Mouse (Mus musculus): Measurements from ENCODE around the gene Rspry1. TPM values are rescaled to one million over a fixed set of nuclear protein-coding genes. Genes with fewer than 3 reads are reported as not detected.

Gene Rspry1
- polyA plus RNA-seq, 1 experiment: 0.41 TPM

- no peaks in the 10 kb centered on the region for H3K4me1 ChIP-seq (ENCODE audit: control insufficient read depth)
- H3K4me3 ChIP-seq (replicated peaks): no peak overlapping the region
- no peaks in the 10 kb centered on the region for H3K27me3 ChIP-seq (ENCODE audit: control insufficient read depth)
- no peaks in the 10 kb centered on the region for H3K9me3 ChIP-seq (ENCODE audit: control insufficient read depth, low read length)
- peaks cover 81% of the 10 kb centered on the region for H3K36me3 ChIP-seq (ENCODE audit: control insufficient read depth)
- no peak for TF ChIP-seq GATA1 (IDR thresholded peaks at IDR 0.05; ENCODE audit: low read length)
- no peak for TF ChIP-seq TAL1 (IDR thresholded peaks at IDR 0.05; ENCODE audit: low read length)
Observed at GRCm38 (mm10) chr8:94641183-94641582, 39.4 kb downstream of the Rspry1 start.

- H3K36me3 ChIP-seq (ENCODE audit: control insufficient read depth): peaks cover 82% of the 10 kb centered on the region
- no peaks in the 10 kb centered on the region for H3K27me3 ChIP-seq (ENCODE audit: control insufficient read depth)
- no peaks in the 10 kb centered on the region for H3K9me3 ChIP-seq (ENCODE audit: control insufficient read depth, low read length)
- TF ChIP-seq TAL1 (IDR thresholded peaks at IDR 0.05; ENCODE audit: low read length) (no peak), GATA1 (IDR thresholded peaks at IDR 0.05; ENCODE audit: low read length) (no peak)
- no peaks in the 10 kb centered on the region for H3K4me1 ChIP-seq (ENCODE audit: control insufficient read depth)
- no peak overlapping the region for H3K4me3 ChIP-seq (replicated peaks)
Observed at GRCm38 (mm10) chr8:94641938-94642337, 40.2 kb downstream of the Rspry1 start.

GRCm38 (mm10) chr8:94645202-94645601 is 43.5 kb downstream of the Rspry1 start:
- Histone ChIP-seq H3K27me3 (ENCODE audit: control insufficient read depth) (no peaks in the 10 kb centered on the region), H3K4me3 (replicated peaks) (no peak overlapping the region), H3K36me3 (ENCODE audit: control insufficient read depth) (peaks cover 74% of the 10 kb centered on the region), H3K4me1 (ENCODE audit: control insufficient read depth) (peaks cover 2% of the 10 kb centered on the region), H3K9me3 (ENCODE audit: control insufficient read depth, low read length) (no peaks in the 10 kb centered on the region)
- TF ChIP-seq TAL1 (IDR thresholded peaks at IDR 0.05; ENCODE audit: low read length) (no peak), GATA1 (IDR thresholded peaks at IDR 0.05; ENCODE audit: low read length) (no peak)

GRCm38 (mm10) chr8:94646165-94646564 is 44.4 kb downstream of the Rspry1 start:
- peaks cover 2% of the 10 kb centered on the region for H3K4me1 ChIP-seq (ENCODE audit: control insufficient read depth)
- peaks cover 70% of the 10 kb centered on the region for H3K36me3 ChIP-seq (ENCODE audit: control insufficient read depth)
- TF ChIP-seq GATA1 (IDR thresholded peaks at IDR 0.05; ENCODE audit: low read length) (no peak), TAL1 (IDR thresholded peaks at IDR 0.05; ENCODE audit: low read length) (no peak)

GRCm38 (mm10) chr8:94649496-94649895 is 47.8 kb downstream of the Rspry1 start:
- H3K27me3 ChIP-seq (ENCODE audit: control insufficient read depth): no peaks in the 10 kb centered on the region
- no peak overlapping the region for H3K4me3 ChIP-seq (replicated peaks)
- TF ChIP-seq GATA1 (IDR thresholded peaks at IDR 0.05; ENCODE audit: low read length) (no peak), TAL1 (IDR thresholded peaks at IDR 0.05; ENCODE audit: low read length) (no peak)
- H3K4me1 ChIP-seq (ENCODE audit: control insufficient read depth): peaks cover 2% of the 10 kb centered on the region
- peaks cover 77% of the 10 kb centered on the region for H3K36me3 ChIP-seq (ENCODE audit: control insufficient read depth)
- H3K9me3 ChIP-seq (ENCODE audit: control insufficient read depth, low read length): no peaks in the 10 kb centered on the region

More at GRCm38 (mm10) chr8:94646165-94646564, 44.4 kb downstream of the Rspry1 start:
- Histone ChIP-seq H3K9me3 (ENCODE audit: control insufficient read depth, low read length) (no peaks in the 10 kb centered on the region), H3K27me3 (ENCODE audit: control insufficient read depth) (no peaks in the 10 kb centered on the region), H3K4me3 (replicated peaks) (no peak overlapping the region)

GRCm38 (mm10) chr8:94652951-94653350 is 51.2 kb downstream of the Rspry1 start:
- Histone ChIP-seq H3K27me3 (ENCODE audit: control insufficient read depth) (no peaks in the 10 kb centered on the region), H3K9me3 (ENCODE audit: control insufficient read depth, low read length) (no peaks in the 10 kb centered on the region), H3K36me3 (ENCODE audit: control insufficient read depth) (peaks cover 78% of the 10 kb centered on the region), H3K4me1 (ENCODE audit: control insufficient read depth) (peaks cover 14% of the 10 kb centered on the region), H3K4me3 (replicated peaks) (no peak overlapping the region)
- TF ChIP-seq TAL1 (IDR thresholded peaks at IDR 0.05; ENCODE audit: low read length) (no peak), GATA1 (IDR thresholded peaks at IDR 0.05; ENCODE audit: low read length) (no peak)

GRCm38 (mm10) chr8:94654994-94655393 is 53.3 kb downstream of the Rspry1 start:
- no peaks in the 10 kb centered on the region for H3K27me3 ChIP-seq (ENCODE audit: control insufficient read depth)
- no peaks in the 10 kb centered on the region for H3K9me3 ChIP-seq (ENCODE audit: control insufficient read depth, low read length)
- peaks cover 74% of the 10 kb centered on the region for H3K36me3 ChIP-seq (ENCODE audit: control insufficient read depth)
- H3K4me1 ChIP-seq (ENCODE audit: control insufficient read depth): peaks cover 11% of the 10 kb centered on the region
- TF ChIP-seq GATA1 (IDR thresholded peaks at IDR 0.05; ENCODE audit: low read length) (no peak), TAL1 (IDR thresholded peaks at IDR 0.05; ENCODE audit: low read length) (0 out of 3 replicates have a peak, but pooled peaks have one; percentile 22)
- H3K4me3 ChIP-seq (replicated peaks): no peak overlapping the region

- Histone ChIP-seq H3K4me1 (ENCODE audit: control insufficient read depth) (peaks cover 11% of the 10 kb centered on the region), H3K27me3 (ENCODE audit: control insufficient read depth) (no peaks in the 10 kb centered on the region), H3K9me3 (ENCODE audit: control insufficient read depth, low read length) (no peaks in the 10 kb centered on the region), H3K4me3 (replicated peaks) (no peak overlapping the region), H3K36me3 (ENCODE audit: control insufficient read depth) (peaks cover 62% of the 10 kb centered on the region)
- TF ChIP-seq GATA1 (IDR thresholded peaks at IDR 0.05; ENCODE audit: low read length) (no peak), TAL1 (IDR thresholded peaks at IDR 0.05; ENCODE audit: low read length) (no peak)
Observed at GRCm38 (mm10) chr8:94658031-94658430, 56.3 kb downstream of the Rspry1 start.

- TF ChIP-seq GATA1 (IDR thresholded peaks at IDR 0.05; ENCODE audit: low read length): no peak
- H3K36me3 ChIP-seq (ENCODE audit: control insufficient read depth): peaks cover 43% of the 10 kb centered on the region
- H3K9me3 ChIP-seq (ENCODE audit: control insufficient read depth, low read length): no peaks in the 10 kb centered on the region
Observed at GRCm38 (mm10) chr8:94660418-94660817, 58.7 kb downstream of the Rspry1 start.

GRCm38 (mm10) chr8:94664722-94665121 is 63.0 kb downstream of the Rspry1 start:
- H3K36me3 ChIP-seq (ENCODE audit: control insufficient read depth): peaks cover 18% of the 10 kb centered on the region
- no peaks in the 10 kb centered on the region for H3K27me3 ChIP-seq (ENCODE audit: control insufficient read depth)
- TF ChIP-seq GATA1 (IDR thresholded peaks at IDR 0.05; ENCODE audit: low read length) (no peak), TAL1 (IDR thresholded peaks at IDR 0.05; ENCODE audit: low read length) (no peak)
- no peak overlapping the region for H3K4me3 ChIP-seq (replicated peaks)
- H3K9me3 ChIP-seq (ENCODE audit: control insufficient read depth, low read length): no peaks in the 10 kb centered on the region
- H3K4me1 ChIP-seq (ENCODE audit: control insufficient read depth): peaks cover 26% of the 10 kb centered on the region

More at GRCm38 (mm10) chr8:94660418-94660817, 58.7 kb downstream of the Rspry1 start:
- peaks cover 4% of the 10 kb centered on the region for H3K4me1 ChIP-seq (ENCODE audit: control insufficient read depth)
- no peak overlapping the region for H3K4me3 ChIP-seq (replicated peaks)
- no peaks in the 10 kb centered on the region for H3K27me3 ChIP-seq (ENCODE audit: control insufficient read depth)
